Mouse (Mus musculus): ENCODE results near the gene Tenm3. TPM values are rescaled to one million over a fixed set of nuclear protein-coding genes. Genes with fewer than 3 reads are reported as not detected.

The Tenm3 gene
- polyA plus RNA-seq, 1 experiment from 2014 or later: 36.8 TPM

GRCm38 (mm10) chr8:48730701-48731100 lies 113.0 kb downstream of the Tenm3 start:
- Histone ChIP-seq H3K4me3 (no peak overlapping the region), H3K27me3 (replicated peaks) (no peaks in the 10 kb centered on the region), H3K9me3 (no peaks in the 10 kb centered on the region), H3K4me1 (no peaks in the 10 kb centered on the region), H3K4me2 (replicated peaks) (no peak overlapping the region), H3K27ac (no peak overlapping the region), H3K36me3 (no peaks in the 10 kb centered on the region), H3K9ac (no peak overlapping the region)
- WGBS: 73% methylated on average over 6 of the region's 6 CpGs
- no peak for ATAC-seq (ENCODE audit: low FRiP score, low read depth)

GRCm38 (mm10) chr8:48728833-48729690 lies 114.7 kb downstream of the Tenm3 start:
- Histone ChIP-seq H3K9me3 (no peaks in the 10 kb centered on the region), H3K27ac (no peak overlapping the region), H3K4me1 (no peaks in the 10 kb centered on the region), H3K4me2 (replicated peaks) (no peak overlapping the region), H3K36me3 (no peaks in the 10 kb centered on the region), H3K9ac (no peak overlapping the region), H3K27me3 (replicated peaks) (no peaks in the 10 kb centered on the region), H3K4me3 (no peak overlapping the region)
- no peak for ATAC-seq (ENCODE audit: low FRiP score, low read depth)
- 82% methylated on average over 21 of the region's 21 CpGs for WGBS

- Histone ChIP-seq H3K9me3 (no peaks in the 10 kb centered on the region), H3K27me3 (replicated peaks) (no peaks in the 10 kb centered on the region), H3K4me3 (no peak overlapping the region), H3K9ac (no peak overlapping the region), H3K27ac (no peak overlapping the region), H3K4me2 (replicated peaks) (no peak overlapping the region), H3K4me1 (no peaks in the 10 kb centered on the region), H3K36me3 (no peaks in the 10 kb centered on the region)
- no peak for ATAC-seq (ENCODE audit: low FRiP score, low read depth)
- 96% methylated on average over 6 of the region's 6 CpGs for WGBS
These were observed 115.7 kb downstream of the Tenm3 start for GRCm38 (mm10) chr8:48728006-48728405.

GRCm38 (mm10) chr8:48722744-48723143 lies 121.0 kb downstream of the Tenm3 start:
- H3K27ac ChIP-seq: no peak overlapping the region

GRCm38 (mm10) chr8:48722318-48722717 lies 121.4 kb downstream of the Tenm3 start:
- WGBS: 87% methylated on average over 7 of the region's 7 CpGs
- Histone ChIP-seq H3K36me3 (no peaks in the 10 kb centered on the region), H3K27me3 (replicated peaks) (no peaks in the 10 kb centered on the region), H3K4me1 (no peaks in the 10 kb centered on the region), H3K27ac (no peak overlapping the region), H3K4me2 (replicated peaks) (no peak overlapping the region), H3K9me3 (no peaks in the 10 kb centered on the region), H3K9ac (no peak overlapping the region), H3K4me3 (no peak overlapping the region)
- ATAC-seq (ENCODE audit: low FRiP score, low read depth): no peak

More at GRCm38 (mm10) chr8:48722744-48723143, 121.0 kb downstream of the Tenm3 start:
- Histone ChIP-seq H3K27me3 (replicated peaks) (no peaks in the 10 kb centered on the region), H3K9me3 (no peaks in the 10 kb centered on the region), H3K4me1 (no peaks in the 10 kb centered on the region), H3K36me3 (no peaks in the 10 kb centered on the region), H3K4me2 (replicated peaks) (0 out of 2 replicates have a peak overlapping the region, but pooled peaks have one; percentile 18), H3K9ac (no peak overlapping the region), H3K4me3 (no peak overlapping the region)
- WGBS: 40% methylated on average over 14 of the region's 14 CpGs
- ATAC-seq (ENCODE audit: low FRiP score, low read depth): no peak

- Histone ChIP-seq H3K4me1 (no peaks in the 10 kb centered on the region), H3K27ac (no peak overlapping the region), H3K4me3 (no peak overlapping the region), H3K9me3 (no peaks in the 10 kb centered on the region), H3K36me3 (no peaks in the 10 kb centered on the region), H3K9ac (no peak overlapping the region), H3K4me2 (replicated peaks) (no peak overlapping the region), H3K27me3 (replicated peaks) (no peaks in the 10 kb centered on the region)
- no peak for ATAC-seq (ENCODE audit: low FRiP score, low read depth)
- WGBS: 94% methylated on average over 12 of the region's 12 CpGs
These were observed 122.4 kb downstream of the Tenm3 start for GRCm38 (mm10) chr8:48721376-48721775.

GRCm38 (mm10) chr8:48715616-48716015 lies 128.1 kb downstream of the Tenm3 start:
- no peaks in the 10 kb centered on the region for H3K27me3 ChIP-seq (replicated peaks)
- no peak overlapping the region for H3K9ac ChIP-seq
- ATAC-seq (ENCODE audit: low FRiP score, low read depth): no peak
- H3K27ac ChIP-seq: no peak overlapping the region
- H3K4me2 ChIP-seq (replicated peaks): no peak overlapping the region
- H3K9me3 ChIP-seq: no peaks in the 10 kb centered on the region
- H3K36me3 ChIP-seq: no peaks in the 10 kb centered on the region
- H3K4me1 ChIP-seq: no peaks in the 10 kb centered on the region
- WGBS: 86% methylated on average over 9 of the region's 9 CpGs
- H3K4me3 ChIP-seq: no peak overlapping the region

- 88% methylated on average over 6 of the region's 6 CpGs for WGBS
- Histone ChIP-seq H3K27ac (no peak overlapping the region), H3K36me3 (no peaks in the 10 kb centered on the region), H3K27me3 (replicated peaks) (no peaks in the 10 kb centered on the region), H3K9me3 (peaks cover 8% of the 10 kb centered on the region; the same call in 1 of the 2 replicates), H3K9ac (no peak overlapping the region), H3K4me3 (no peak overlapping the region), H3K4me1 (no peaks in the 10 kb centered on the region), H3K4me2 (replicated peaks) (no peak overlapping the region)
- ATAC-seq (ENCODE audit: low FRiP score, low read depth): no peak
These were observed 137.1 kb downstream of the Tenm3 start for GRCm38 (mm10) chr8:48706666-48707065.

- H3K9ac ChIP-seq: no peak overlapping the region
- no peaks in the 10 kb centered on the region for H3K36me3 ChIP-seq
- H3K4me3 ChIP-seq: no peak overlapping the region
- H3K27me3 ChIP-seq (replicated peaks): no peaks in the 10 kb centered on the region
- no peak overlapping the region for H3K4me2 ChIP-seq (replicated peaks)
- H3K9me3 ChIP-seq: peaks cover 8% of the 10 kb centered on the region; the same call in 1 of the 2 replicates
- H3K4me1 ChIP-seq: no peaks in the 10 kb centered on the region
- no peak overlapping the region for H3K27ac ChIP-seq
- ATAC-seq (ENCODE audit: low FRiP score, low read depth): no peak
- WGBS: 88% methylated on average over 10 of the region's 10 CpGs
These were observed 138.8 kb downstream of the Tenm3 start for GRCm38 (mm10) chr8:48704885-48705515.

GRCm38 (mm10) chr8:48704485-48704884 lies 139.3 kb downstream of the Tenm3 start:
- 66% methylated on average over 6 of the region's 6 CpGs for WGBS
- Histone ChIP-seq H3K27me3 (replicated peaks) (no peaks in the 10 kb centered on the region), H3K9me3 (peaks cover 8% of the 10 kb centered on the region; the same call in 1 of the 2 replicates), H3K4me1 (no peaks in the 10 kb centered on the region), H3K9ac (no peak overlapping the region), H3K4me3 (no peak overlapping the region), H3K36me3 (no peaks in the 10 kb centered on the region), H3K4me2 (replicated peaks) (no peak overlapping the region), H3K27ac (no peak overlapping the region)
- no peak for ATAC-seq (ENCODE audit: low FRiP score, low read depth)

- Histone ChIP-seq H3K4me1 (peaks cover 4% of the 10 kb centered on the region), H3K4me3 (no peak overlapping the region), H3K9ac (no peak overlapping the region), H3K9me3 (no peaks in the 10 kb centered on the region), H3K27me3 (replicated peaks) (no peaks in the 10 kb centered on the region), H3K27ac (no peak overlapping the region), H3K36me3 (no peaks in the 10 kb centered on the region), H3K4me2 (replicated peaks) (no peak overlapping the region)
- peak; percentile 25; the same call in 1 of the 2 replicates for ATAC-seq (ENCODE audit: low FRiP score, low read depth)
- 55% methylated on average over 10 of the region's 10 CpGs for WGBS
These were observed 152.9 kb downstream of the Tenm3 start for GRCm38 (mm10) chr8:48690665-48691395.

GRCm38 (mm10) chr8:48688706-48689105 lies 155.0 kb downstream of the Tenm3 start:
- Histone ChIP-seq H3K36me3 (no peaks in the 10 kb centered on the region), H3K27ac (no peak overlapping the region), H3K4me2 (replicated peaks) (no peak overlapping the region), H3K4me1 (peaks cover 4% of the 10 kb centered on the region), H3K9me3 (no peaks in the 10 kb centered on the region), H3K4me3 (no peak overlapping the region), H3K9ac (no peak overlapping the region), H3K27me3 (replicated peaks) (no peaks in the 10 kb centered on the region)
- WGBS: 87% methylated on average over 4 of the region's 4 CpGs
- ATAC-seq (ENCODE audit: low FRiP score, low read depth): no peak
